In the genomic region with DNA sequence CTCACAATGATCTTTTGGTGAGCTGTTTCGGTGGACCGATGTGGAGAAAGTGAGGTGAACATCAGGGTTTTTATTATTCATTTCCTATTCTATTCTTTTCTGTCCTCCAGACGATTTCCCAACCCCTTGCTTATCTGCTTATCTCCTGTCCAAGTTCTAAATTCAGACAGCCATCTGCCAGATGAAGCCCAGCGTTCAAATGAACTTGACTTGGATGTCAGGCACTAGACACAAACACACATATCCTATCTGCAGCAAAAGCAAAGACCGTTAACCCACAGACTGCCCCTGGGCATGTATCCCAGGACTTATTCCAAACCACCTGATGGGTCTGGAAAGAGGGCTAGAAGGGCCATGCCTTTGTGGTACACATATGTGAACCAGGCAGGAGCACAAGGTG, we compare ENCODE assay signal across 15 mouse cellular contexts.
"Had no signal": no experiment of that assay in that cellular context is flagged by ENCODE, and none has a peak within 500 bp of the region (broad histone marks: within the 10 kb centered on the region; RNA-seq: fewer than 3 reads in every experiment).

No protein-coding gene starts in this region.

- DNase-seq: kidney, postnatal 10 days; layer of hippocampus, postnatal 36 days; liver, embryonic 13.5 days; lung, adult 2 months; retina, postnatal 1 day; thymus, adult 18-20 months; thymus, postnatal 36 days had no signal

- H3K4me3 ChIP-seq: kidney, embryonic 15.5 days; left cerebral cortex, adult 2 months; liver, embryonic 13.5 days; megakaryocyte, embryonic 14.5 days; midbrain, embryonic 10.5 days; midbrain, embryonic 13.5 days; myocyte; neural tube, embryonic 13.5 days had no signal

- ATAC-seq: midbrain, embryonic 13.5 days; midbrain, embryonic 16.5 days had no signal

- H3K9me3 ChIP-seq: kidney, embryonic 15.5 days; liver, embryonic 13.5 days; midbrain, embryonic 10.5 days; midbrain, embryonic 13.5 days; neural tube, embryonic 13.5 days had no signal

- H3K4me2 ChIP-seq: kidney, embryonic 15.5 days; liver, embryonic 13.5 days; midbrain, embryonic 13.5 days; neural tube, embryonic 13.5 days had no signal

- H3K36me3 ChIP-seq: kidney, embryonic 15.5 days; liver, embryonic 13.5 days; midbrain, embryonic 10.5 days; midbrain, embryonic 13.5 days; neural tube, embryonic 13.5 days had no signal

- H3K27me3 ChIP-seq: kidney, embryonic 15.5 days; neural tube, embryonic 13.5 days had no signal

- H3K4me1 ChIP-seq: liver, embryonic 13.5 days; neural tube, embryonic 13.5 days had no signal

- H3K27ac ChIP-seq: kidney, embryonic 15.5 days; left cerebral cortex, adult 2 months; liver, embryonic 13.5 days; midbrain, embryonic 10.5 days; midbrain, embryonic 13.5 days; neural tube, embryonic 13.5 days had no signal

- H3K9ac ChIP-seq: kidney, embryonic 15.5 days; liver, embryonic 13.5 days; midbrain, embryonic 13.5 days; neural tube, embryonic 13.5 days had no signal
